Mouse (Mus musculus) cerebellum, postnatal 14 days (tissue): ENCODE measurements around the gene Dlgap1.
"Not testable (repeated sequence)": the region's sequence is repeated elsewhere in the genome, so short reads cannot be mapped to it uniquely, and the experiment has no call there.

Experiments
- DNase-seq, 2 experiments: peaks; one replicate each; pipeline ENCODE4 v3.0.0; 2021; ENCODE audit warnings: mixed read lengths in 2 of 2

Gene Dlgap1

GRCm38 (mm10) chr17:70541816-70542215 is 572.9 kb downstream of the Dlgap1 start:
- no peak for DNase-seq

- no peak for DNase-seq
Measured at GRCm38 (mm10) chr17:70550793-70551192, 581.9 kb downstream of the Dlgap1 start.

GRCm38 (mm10) chr17:70561547-70561946 is 592.7 kb downstream of the Dlgap1 start:
- no peak for DNase-seq

GRCm38 (mm10) chr17:70570848-70571247 is 602.0 kb downstream of the Dlgap1 start:
- no peak for DNase-seq

GRCm38 (mm10) chr17:70583042-70583441 is 614.2 kb downstream of the Dlgap1 start:
- DNase-seq: no peak

- no peak for DNase-seq
Measured at GRCm38 (mm10) chr17:70586735-70587425, 618.0 kb downstream of the Dlgap1 start.

- not testable (repeated sequence) for DNase-seq
Measured at GRCm38 (mm10) chr17:70587975-70588630, 619.2 kb downstream of the Dlgap1 start.

GRCm38 (mm10) chr17:70588691-70589090 is 619.8 kb downstream of the Dlgap1 start:
- DNase-seq: no peak

- no peak for DNase-seq
Measured at GRCm38 (mm10) chr17:70589140-70589539, 620.3 kb downstream of the Dlgap1 start.

GRCm38 (mm10) chr17:70590506-70590905 is 621.6 kb downstream of the Dlgap1 start:
- DNase-seq: no peak

- DNase-seq: no peak
Measured at GRCm38 (mm10) chr17:70594277-70594676, 625.4 kb downstream of the Dlgap1 start.

GRCm38 (mm10) chr17:70596326-70596725 is 627.5 kb downstream of the Dlgap1 start:
- DNase-seq: no peak

GRCm38 (mm10) chr17:70600462-70600861 is 631.6 kb downstream of the Dlgap1 start:
- peak in 1 of 2 experiments; percentile 33 for DNase-seq

GRCm38 (mm10) chr17:70602051-70602450 is 633.2 kb downstream of the Dlgap1 start:
- DNase-seq: no peak

- no peak for DNase-seq
Measured at GRCm38 (mm10) chr17:70605659-70606058, 636.8 kb downstream of the Dlgap1 start.

- peak; percentile 75 to 82 for DNase-seq
Measured at GRCm38 (mm10) chr17:70612171-70612570, 643.3 kb downstream of the Dlgap1 start.

GRCm38 (mm10) chr17:70613897-70614296 is 645.0 kb downstream of the Dlgap1 start:
- no peak for DNase-seq

GRCm38 (mm10) chr17:70614407-70615060 is 645.7 kb downstream of the Dlgap1 start:
- no peak for DNase-seq

GRCm38 (mm10) chr17:70622493-70622892 is 653.6 kb downstream of the Dlgap1 start:
- peak; percentile 58 to 71 for DNase-seq

GRCm38 (mm10) chr17:70626396-70626795 is 657.5 kb downstream of the Dlgap1 start:
- DNase-seq: peak; percentile 68 to 72

GRCm38 (mm10) chr17:70626925-70627324 is 658.1 kb downstream of the Dlgap1 start:
- no peak for DNase-seq

- no peak for DNase-seq
Measured at GRCm38 (mm10) chr17:70629653-70630378, 660.9 kb downstream of the Dlgap1 start.
